Mouse (Mus musculus): Measurements from ENCODE around the gene Fmr1nb. TPM values are rescaled to one million over a fixed set of nuclear protein-coding genes. Genes with fewer than 3 reads are reported as not detected.
"Not testable (repeated sequence)": the region's sequence is repeated elsewhere in the genome, so short reads cannot be mapped to it uniquely, and the experiment has no call there.

Fmr1nb gene
- total RNA-seq (2018; cell fraction: chromatin; rRNA removed): 1 to 10 TPM in 1 of 26 experiments, not detected in 25; 1.4 TPM
- 1 to 10 TPM in 2 of 26 experiments, under 1 TPM in 7, not detected in 17; 0.32 to 1.1 (median 0.71) TPM for total RNA-seq (2018; cell fraction: cytosol; rRNA removed)
- not detected for total RNA-seq (2018; cell fraction: nucleus; rRNA removed)
- 0.32 to 0.49 TPM in 2 of 3 replicates, not detected in the other for polyA plus RNA-seq (2018)

DNA sequence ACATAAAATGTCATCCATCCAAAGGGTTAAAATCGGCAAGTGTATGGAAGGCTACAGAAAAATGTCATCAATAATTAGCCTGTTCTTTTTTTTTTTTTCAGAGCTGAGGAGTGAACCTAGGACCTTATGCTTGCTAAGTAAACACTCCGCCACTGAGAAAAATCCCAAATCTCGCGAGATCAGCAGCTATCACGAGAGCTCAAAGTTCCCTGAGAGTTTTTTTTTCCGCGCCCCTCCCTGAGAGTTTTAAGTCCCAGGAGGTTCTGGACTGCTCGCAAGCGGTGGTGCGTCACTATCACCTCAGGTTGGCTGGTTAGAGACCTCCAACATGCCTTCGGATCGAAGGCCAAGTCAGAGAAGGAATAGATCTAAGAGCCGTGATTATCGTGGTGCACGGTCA lies at the start of gene Fmr1nb:
TSS of gene Fmr1nb (plus strand) at position 234 of the 400 bp plus-strand sequence.
- no peaks in the 10 kb centered on the region for H3K79me2 ChIP-seq (ENCODE audit: inconsistent target)
- H3K27ac ChIP-seq: no peak within 1 kb of the TSS
- no peak within 1 kb of the TSS for H3K4me3 ChIP-seq (ENCODE audit: inconsistent target)
- 82% methylated on average over 13 of the region's 15 CpGs for WGBS (ENCODE audit: missing documents)
- H3K36me3 ChIP-seq (ENCODE audit: inconsistent target): no peaks in the 10 kb centered on the region

DNA sequence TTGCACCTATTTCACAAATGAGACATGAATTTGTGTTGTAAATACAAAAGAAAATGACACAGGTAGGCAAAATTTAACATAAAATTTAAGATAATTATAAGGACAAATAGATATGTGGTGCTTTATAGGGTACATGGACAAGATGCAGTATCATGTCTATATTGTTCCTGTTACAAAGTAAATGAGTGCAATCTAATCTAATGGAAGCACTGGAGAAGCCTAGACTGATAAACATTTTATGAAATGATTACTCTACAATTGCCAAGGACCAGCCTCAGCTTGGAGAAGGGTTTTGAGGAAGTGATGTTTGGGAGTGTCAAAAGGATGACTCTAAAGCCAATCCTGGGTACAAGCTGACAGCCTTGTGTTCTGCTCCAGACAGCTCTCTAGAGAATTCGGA lies 24.7 kb upstream of the Fmr1nb start:
- no peaks in the 10 kb centered on the region for H3K79me2 ChIP-seq (ENCODE audit: inconsistent target)
- H3K27ac ChIP-seq: no peak overlapping the region
- 92% methylated on average over 1 of the region's 1 CpGs for WGBS (ENCODE audit: missing documents)
- no peaks in the 10 kb centered on the region for H3K36me3 ChIP-seq (ENCODE audit: inconsistent target)
- H3K4me3 ChIP-seq (ENCODE audit: inconsistent target): no peak overlapping the region

DNA sequence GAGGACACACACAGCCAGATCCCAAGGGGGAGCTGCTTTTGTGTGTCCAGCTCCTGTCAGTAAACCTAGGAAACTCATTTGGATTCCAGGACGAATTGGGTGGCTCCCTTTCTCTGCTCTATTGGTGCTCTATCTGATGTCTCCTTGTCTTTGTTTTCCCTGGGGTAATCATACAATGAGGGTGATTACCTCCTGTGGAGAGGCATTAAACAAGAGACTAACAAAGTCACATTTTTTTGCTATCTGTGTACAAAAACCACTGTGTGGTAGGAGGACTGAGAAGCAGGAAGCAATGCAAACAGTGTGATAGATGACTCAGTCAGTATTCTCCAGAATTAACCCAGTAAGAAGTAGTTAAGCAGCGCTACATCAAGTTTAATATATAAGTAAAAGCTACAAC lies 21.6 kb upstream of the Fmr1nb start:
- Histone ChIP-seq H3K36me3 (ENCODE audit: inconsistent target) (no peaks in the 10 kb centered on the region), H3K79me2 (ENCODE audit: inconsistent target) (no peaks in the 10 kb centered on the region), H3K27ac (no peak overlapping the region), H3K4me3 (ENCODE audit: inconsistent target) (no peak overlapping the region)
- WGBS (ENCODE audit: missing documents): 67% methylated on average over 2 of the region's 2 CpGs

DNA sequence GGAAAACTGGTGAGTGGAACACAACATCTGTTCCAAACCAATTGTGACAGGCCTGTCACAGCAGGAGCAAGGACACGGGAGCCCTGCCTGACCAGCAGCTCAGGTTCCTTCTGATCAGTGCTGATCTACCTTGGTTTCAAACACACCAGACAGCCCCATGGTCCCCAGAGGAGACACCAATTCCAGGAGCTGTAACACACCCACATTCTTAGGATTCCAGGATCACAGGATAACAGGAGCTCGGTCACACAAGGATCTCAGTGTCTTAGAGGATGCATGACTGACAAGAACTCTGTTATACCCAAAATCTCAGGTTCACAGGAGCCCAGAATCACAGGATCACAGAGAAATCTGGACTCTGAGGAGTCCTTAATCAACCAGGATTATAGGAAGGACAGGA lies 58.8 kb downstream of the Fmr1nb start:
- 58% methylated on average over 2 of the region's 2 CpGs for WGBS (ENCODE audit: missing documents)
- H3K79me2 ChIP-seq (ENCODE audit: inconsistent target); H3K27ac ChIP-seq; H3K4me3 ChIP-seq (ENCODE audit: inconsistent target); H3K36me3 ChIP-seq (ENCODE audit: inconsistent target): not testable (repeated sequence)

DNA sequence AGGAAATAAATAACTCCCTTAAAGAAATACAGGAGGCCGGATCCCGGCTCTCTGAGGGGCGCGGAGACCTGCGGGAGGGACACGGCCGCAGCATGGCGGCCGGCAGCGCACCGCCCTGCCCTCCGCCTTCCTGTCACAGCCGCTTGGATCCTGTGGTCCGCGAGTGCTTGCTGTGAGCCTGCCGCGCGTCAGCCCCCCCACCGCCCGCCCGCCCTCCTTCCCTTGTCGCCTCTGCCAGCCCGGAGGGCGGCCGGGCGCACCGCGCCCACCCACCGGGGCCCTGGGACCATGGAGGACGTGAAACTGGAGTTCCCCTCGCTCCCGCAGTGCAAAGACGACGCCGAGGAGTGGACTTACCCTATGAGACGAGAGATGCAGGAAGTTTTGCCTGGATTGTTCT lies 59.4 kb downstream of the Fmr1nb start, which contains the start of gene Gm14698:
TSS of gene Gm14698 (plus strand) at position 35 of the 400 bp plus-strand sequence.
- H3K36me3 ChIP-seq (ENCODE audit: inconsistent target); H3K4me3 ChIP-seq (ENCODE audit: inconsistent target); H3K27ac ChIP-seq; H3K79me2 ChIP-seq (ENCODE audit: inconsistent target): not testable (repeated sequence)
- WGBS (ENCODE audit: missing documents): 6% methylated on average over 11 of the region's 36 CpGs

DNA sequence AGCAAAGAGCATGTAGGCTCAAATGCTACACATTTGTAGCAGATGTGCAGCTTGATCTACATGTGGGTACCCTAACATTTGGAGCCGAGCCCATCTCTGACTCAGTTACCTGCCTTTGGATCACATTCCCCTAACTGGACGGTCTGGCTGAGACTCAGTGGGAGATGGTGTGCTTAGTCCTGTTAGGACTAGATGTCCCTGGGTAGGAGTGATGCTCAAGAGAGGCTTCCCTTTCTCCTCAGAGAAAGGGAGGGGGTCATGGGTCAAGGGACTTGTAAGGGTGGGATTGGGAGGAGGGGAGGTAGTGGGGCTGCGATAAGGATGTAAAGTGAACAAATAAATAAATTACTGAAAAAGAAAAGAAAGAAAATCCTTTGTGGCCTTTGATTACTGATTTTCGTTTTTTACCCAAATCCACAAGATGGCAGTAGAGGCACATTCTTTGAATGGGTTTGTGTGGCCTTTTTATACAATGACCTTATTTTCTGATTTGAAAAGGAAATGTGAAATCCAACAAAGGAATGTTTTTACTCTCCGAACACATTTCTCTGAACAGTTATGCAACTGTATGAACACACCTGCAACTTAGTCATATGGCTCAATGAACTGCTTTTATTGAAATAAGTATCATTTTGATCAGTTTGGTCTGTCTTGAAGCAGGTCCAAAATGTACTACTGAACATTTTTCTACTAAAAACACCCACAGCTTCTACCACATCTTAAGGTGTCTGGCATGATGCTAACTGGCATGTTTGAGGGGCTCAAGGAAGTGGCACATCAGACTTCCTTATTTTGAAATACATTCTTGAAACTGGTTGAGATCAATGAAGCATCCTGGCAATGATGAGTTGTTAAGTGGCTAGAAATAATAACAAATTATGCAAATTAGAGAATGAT lies 78.2 kb downstream of the Fmr1nb start:
- Histone ChIP-seq H3K4me3 (ENCODE audit: inconsistent target) (no peak overlapping the region), H3K79me2 (ENCODE audit: inconsistent target) (no peaks in the 10 kb centered on the region), H3K27ac (no peak overlapping the region), H3K36me3 (ENCODE audit: inconsistent target) (no peaks in the 10 kb centered on the region)
- 39% methylated on average over 5 of the region's 5 CpGs for WGBS (ENCODE audit: missing documents)

Other genes starting within 250 kb of the Fmr1nb start
- 23.6 to 26.6 TPM (median 25.1 TPM) in 3 replicates for gene Fmr1, start 83.3 kb upstream of the Fmr1nb start, polyA plus RNA-seq (2018)
- gene Gm14698, start 59.3 kb downstream of the Fmr1nb start, polyA plus RNA-seq (2018): 0.32 to 1.1 TPM (median 0.80 TPM) in 3 replicates
- not detected in 3 replicates for gene Gm6812, start 131.2 kb downstream of the Fmr1nb start, polyA plus RNA-seq (2018)

Data from macrophage (primary cell).